Mouse (Mus musculus) neural tube, embryonic 11.5 days (tissue): Measurements from ENCODE around the gene Prdx5. TPM values are rescaled to one million over a fixed set of nuclear protein-coding genes. Genes with fewer than 3 reads are reported as not detected.
A peak's percentile ranks its signal among the peaks of the same experiment; 100 is the strongest.

Experiments
- ATAC-seq: fragments of 200-750 bp; cut with Nextera tagmentation; 2 replicates; pipeline ENCODE4 v1.8.0; 2017; ENCODE audit warnings: moderate number of reproducible peaks, mild to moderate bottlenecking, moderate TSS enrichment, moderate library complexity; ENCODE audit not compliant: insufficient read depth, low FRiP score, low TSS enrichment
- DNase-seq: peaks from one replicate; pipeline ENCODE4 v3.0.0-alpha.2; 2015; ENCODE audit warnings: low spot score
- H3K27ac ChIP-seq: fragments of 300-500 bp; sonication (generic); 2 replicates; pipeline ENCODE4 v1.5.1; 2014; ENCODE audit warnings: low read depth, mild to moderate bottlenecking, low read length
- H3K27me3 ChIP-seq: fragments of 300-500 bp; sonication (generic); 2 replicates; pipeline ENCODE4 v1.6.1; 2014; ENCODE audit warnings: mild to moderate bottlenecking, low read length, mixed read lengths; ENCODE audit not compliant: control insufficient read depth, insufficient read depth
- H3K36me3 ChIP-seq: fragments of 300-500 bp; sonication (generic); 2 replicates; pipeline ENCODE4 v1.6.1; 2014; ENCODE audit warnings: mild to moderate bottlenecking, low read length, moderate library complexity, mixed read lengths; ENCODE audit not compliant: control insufficient read depth, insufficient read depth
- H3K4me1 ChIP-seq: fragments of 300-500 bp; sonication (generic); 2 replicates; pipeline ENCODE4 v1.6.1; 2014; ENCODE audit warnings: low read length, mixed read lengths; ENCODE audit not compliant: control insufficient read depth, insufficient read depth
- H3K4me2 ChIP-seq: fragments of 300-500 bp; sonication (generic); 2 replicates; pipeline ENCODE4 v1.6.1; 2014; ENCODE audit warnings: low read depth, mild to moderate bottlenecking, moderate library complexity
- H3K4me3 ChIP-seq: fragments of 300-500 bp; sonication (generic); 2 replicates; pipeline ENCODE4 v1.5.1; 2014; ENCODE audit warnings: low read depth, low read length
- H3K9ac ChIP-seq: fragments of 300-500 bp; sonication (generic); 2 replicates; pipeline ENCODE4 v1.6.1; 2014; ENCODE audit warnings: mild to moderate bottlenecking, low read length
- H3K9me3 ChIP-seq: fragments of 300-500 bp; sonication (generic); 2 replicates; pipeline ENCODE4 v1.6.1; 2016; ENCODE audit warnings: low read length; ENCODE audit not compliant: control insufficient read depth
- WGBS: fragments of 180-500 bp; shearing (Covaris S2); extraction: QIAGEN DNeasy Blood & Tissue Kit; methylation state at CpG from one replicate; pipeline ENCODE4 v1.1.7; 2014; 5-methylcytosine and 5-hydroxymethylcytosine counted together
- polyA plus RNA-seq: library from polyadenylated mRNA; unstranded; fragments of >200 nt; fragmentation: Nextera tagmentation; extraction: Ambion mirVana; gene quantifications from 2 replicates; pipeline ENCODE4 v1.2.1, GENCODE M21; 2014

The Prdx5 gene
- polyA plus RNA-seq, 1 experiment from 2014 or later, result 110 TPM

GRCm38 (mm10) chr19:6932018-6932417 lies 22.1 kb upstream of the Prdx5 start:
- ATAC-seq (no peak), DNase-seq (no peak)
- Histone ChIP-seq H3K4me2 (no peak overlapping the region), H3K27ac (no peak overlapping the region), H3K9me3 (no peaks in the 10 kb centered on the region), H3K27me3 (peaks cover 75% of the 10 kb centered on the region), H3K4me3 (no peak overlapping the region), H3K9ac (no peak overlapping the region), H3K4me1 (peaks cover 10% of the 10 kb centered on the region), H3K36me3 (no peaks in the 10 kb centered on the region)
- WGBS, result 71% methylated on average over 1 of the region's 1 CpGs

DNA sequence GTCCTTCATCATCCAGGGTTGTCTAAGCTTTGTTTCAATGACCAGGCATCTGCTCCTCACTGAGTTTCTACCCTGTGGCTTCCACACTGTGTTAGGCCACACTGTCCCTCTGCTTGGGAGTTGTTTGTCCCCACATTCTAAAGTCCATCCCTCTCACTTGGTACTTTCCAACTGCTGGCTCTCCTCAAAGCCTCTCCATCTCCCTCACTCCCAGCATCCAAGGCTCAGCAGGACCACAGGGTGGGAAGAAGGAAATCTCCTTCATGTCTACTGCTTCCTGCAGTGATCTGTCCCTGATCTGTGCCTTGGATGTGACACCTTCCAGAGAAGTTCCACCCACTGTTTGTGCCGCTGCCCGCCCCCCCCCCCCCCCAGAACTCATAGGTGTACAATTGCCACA lies 21.1 kb upstream of the Prdx5 start:
- 0% methylated on average over 2 of the region's 2 CpGs for WGBS
- no peak for DNase-seq
- peaks cover 10% of the 10 kb centered on the region for H3K4me1 ChIP-seq
- ATAC-seq, result no peak
- H3K4me3 ChIP-seq, result no peak overlapping the region
- peaks cover 81% of the 10 kb centered on the region for H3K27me3 ChIP-seq
- H3K36me3 ChIP-seq, result no peaks in the 10 kb centered on the region
- no peak overlapping the region for H3K27ac ChIP-seq
- H3K4me2 ChIP-seq, result no peak overlapping the region
- no peaks in the 10 kb centered on the region for H3K9me3 ChIP-seq
- H3K9ac ChIP-seq, result no peak overlapping the region

- Histone ChIP-seq H3K36me3 (no peaks in the 10 kb centered on the region), H3K4me1 (peaks cover 4% of the 10 kb centered on the region; the same call in 1 of the 2 replicates), H3K4me3 (no peak overlapping the region), H3K4me2 (no peak overlapping the region), H3K27me3 (peaks cover 79% of the 10 kb centered on the region), H3K9ac (no peak overlapping the region), H3K27ac (no peak overlapping the region), H3K9me3 (no peaks in the 10 kb centered on the region)
- WGBS, result 11% methylated on average over 9 of the region's 9 CpGs
- DNase-seq, result no peak
- ATAC-seq, result no peak
These were observed 18.2 kb upstream of the Prdx5 start for GRCm38 (mm10) chr19:6928080-6928479.

DNA sequence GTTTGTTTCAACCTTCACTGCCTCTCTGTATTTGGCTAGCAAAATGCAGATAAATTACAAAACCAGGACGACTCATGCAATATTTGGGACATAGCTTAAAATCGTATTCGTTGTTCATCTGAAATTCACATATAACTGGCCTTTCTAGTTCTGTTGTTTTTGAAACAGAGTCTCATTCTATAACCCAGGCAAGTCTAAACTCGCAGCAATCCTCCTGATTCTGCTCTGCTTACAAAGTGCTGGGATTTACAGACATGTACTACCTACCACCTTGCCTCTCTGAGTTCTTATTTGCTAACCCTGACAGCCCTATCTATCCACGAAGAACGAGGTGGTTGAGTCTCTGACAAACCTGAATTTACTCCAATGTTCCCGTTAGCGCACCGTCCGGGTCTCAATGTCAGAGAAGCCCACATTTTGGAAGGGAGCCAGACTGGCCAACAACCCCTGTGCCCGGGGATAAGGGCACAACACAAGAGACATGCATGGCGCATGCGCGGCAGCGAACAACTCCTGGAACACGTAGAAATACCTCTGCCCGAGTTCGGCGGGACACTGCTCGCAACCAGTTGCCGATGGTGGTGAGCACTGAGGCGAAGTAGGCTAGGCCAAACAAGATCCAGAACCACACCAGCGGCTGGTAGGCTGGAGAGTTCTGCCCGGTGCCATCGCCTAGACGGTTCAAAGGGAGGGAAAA lies 16.8 kb upstream of the Prdx5 start:
- DNase-seq, result peak; percentile 58
- 11% methylated on average over 26 of the region's 26 CpGs for WGBS
- Histone ChIP-seq H3K4me2 (peak overlapping the region; percentile 27; the same call in 1 of the 2 replicates), H3K4me1 (peaks cover 7% of the 10 kb centered on the region; the same call in 1 of the 2 replicates), H3K9me3 (no peaks in the 10 kb centered on the region), H3K27ac (no peak overlapping the region), H3K9ac (no peak overlapping the region; the same call in 1 of the 2 replicates), H3K4me3 (peak overlapping the region; percentile 13), H3K27me3 (peaks cover 74% of the 10 kb centered on the region), H3K36me3 (no peaks in the 10 kb centered on the region)
- ATAC-seq, result no peak

GRCm38 (mm10) chr19:6925611-6926329 lies 15.9 kb upstream of the Prdx5 start:
- Histone ChIP-seq H3K4me2 (no peak overlapping the region), H3K27ac (no peak overlapping the region), H3K4me1 (peaks cover 7% of the 10 kb centered on the region), H3K9ac (no peak overlapping the region), H3K4me3 (peak overlapping the region; percentile 13; the same call in 1 of the 2 replicates), H3K36me3 (no peaks in the 10 kb centered on the region), H3K27me3 (peaks cover 66% of the 10 kb centered on the region), H3K9me3 (no peaks in the 10 kb centered on the region)
- ATAC-seq, result no peak
- 4% methylated on average over 40 of the region's 40 CpGs for WGBS
- no peak for DNase-seq

DNA sequence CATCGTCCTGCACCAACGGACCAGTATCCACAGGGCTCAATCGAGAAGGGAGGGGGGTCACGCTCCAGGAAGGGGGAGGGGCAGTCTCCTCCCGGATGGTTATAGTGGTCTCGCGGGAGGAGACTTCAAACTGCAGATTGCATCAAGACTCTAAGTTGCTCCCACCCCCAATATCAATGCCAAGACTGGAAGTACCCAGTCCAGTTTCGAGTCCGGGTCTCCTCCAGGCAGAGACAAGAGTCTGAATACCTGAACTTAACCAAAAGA lies 15.3 kb upstream of the Prdx5 start, which contains the start of gene Catsperz:
TSS of gene Catsperz (minus strand) at position 74 of the 267 bp plus-strand sequence.
- WGBS, result 4% methylated on average over 9 of the region's 9 CpGs
- Histone ChIP-seq H3K36me3 (no peaks in the 10 kb centered on the region), H3K4me3 (peak within 1 kb of the TSS; percentile 13; the same call in 1 of the 2 replicates), H3K27me3 (peaks cover 64% of the 10 kb centered on the region), H3K9me3 (no peaks in the 10 kb centered on the region), H3K4me1 (peaks cover 11% of the 10 kb centered on the region), H3K9ac (no peak within 1 kb of the TSS), H3K4me2 (peak within 1 kb of the TSS; percentile 10; the same call in 1 of the 2 replicates), H3K27ac (no peak within 1 kb of the TSS)
- DNase-seq (no peak), ATAC-seq (no peak)

DNA sequence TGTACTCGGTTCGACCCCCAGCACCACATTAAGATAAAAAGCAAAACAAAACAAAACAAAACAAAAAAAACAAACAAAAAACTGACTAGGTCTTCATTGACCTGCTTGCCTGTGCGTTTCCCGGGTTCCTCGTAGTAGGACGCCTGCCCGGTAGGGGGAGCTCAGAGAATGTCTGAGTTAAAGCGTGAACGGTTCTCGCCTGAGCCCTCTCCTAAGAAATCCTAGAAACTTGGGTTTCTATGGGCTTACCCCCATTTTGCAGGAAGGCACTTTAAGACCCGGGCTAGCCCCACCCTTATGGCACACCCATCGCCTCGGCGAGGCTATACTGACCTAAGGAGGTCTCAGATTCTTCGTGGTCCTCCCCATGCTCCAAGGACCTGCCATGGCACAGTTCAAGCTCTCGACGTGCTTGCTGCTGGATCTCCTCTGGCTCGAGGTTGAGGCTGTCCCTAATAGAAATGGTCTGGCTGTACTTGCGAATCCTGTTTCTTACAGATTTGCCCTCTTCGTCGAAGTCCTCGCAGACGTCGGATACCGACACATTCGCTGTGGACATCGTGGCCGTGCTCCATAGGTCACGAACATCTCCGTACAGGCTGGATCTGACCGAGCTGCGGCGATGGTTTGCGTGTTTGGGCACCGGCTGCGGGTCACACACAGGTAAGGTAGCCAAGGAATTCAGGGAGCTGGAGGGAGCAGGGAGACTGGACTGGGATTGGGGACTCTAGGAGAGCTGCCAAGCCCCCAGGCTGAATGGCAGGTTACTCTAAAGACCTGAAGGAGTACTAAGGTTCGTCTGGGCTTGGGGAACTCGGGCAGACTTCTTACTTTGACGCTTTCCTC lies 14.8 kb upstream of the Prdx5 start:
- Histone ChIP-seq H3K27ac (no peak overlapping the region), H3K9ac (no peak overlapping the region), H3K27me3 (peaks cover 61% of the 10 kb centered on the region), H3K4me3 (0 out of 2 replicates have a peak overlapping the region, but pooled peaks have one; percentile 1), H3K9me3 (no peaks in the 10 kb centered on the region), H3K36me3 (no peaks in the 10 kb centered on the region), H3K4me2 (peak overlapping the region; percentile 10; the same call in 1 of the 2 replicates), H3K4me1 (peaks cover 16% of the 10 kb centered on the region)
- DNase-seq (peak; percentile 74), ATAC-seq (no peak)
- 2% methylated on average over 39 of the region's 39 CpGs for WGBS

DNA sequence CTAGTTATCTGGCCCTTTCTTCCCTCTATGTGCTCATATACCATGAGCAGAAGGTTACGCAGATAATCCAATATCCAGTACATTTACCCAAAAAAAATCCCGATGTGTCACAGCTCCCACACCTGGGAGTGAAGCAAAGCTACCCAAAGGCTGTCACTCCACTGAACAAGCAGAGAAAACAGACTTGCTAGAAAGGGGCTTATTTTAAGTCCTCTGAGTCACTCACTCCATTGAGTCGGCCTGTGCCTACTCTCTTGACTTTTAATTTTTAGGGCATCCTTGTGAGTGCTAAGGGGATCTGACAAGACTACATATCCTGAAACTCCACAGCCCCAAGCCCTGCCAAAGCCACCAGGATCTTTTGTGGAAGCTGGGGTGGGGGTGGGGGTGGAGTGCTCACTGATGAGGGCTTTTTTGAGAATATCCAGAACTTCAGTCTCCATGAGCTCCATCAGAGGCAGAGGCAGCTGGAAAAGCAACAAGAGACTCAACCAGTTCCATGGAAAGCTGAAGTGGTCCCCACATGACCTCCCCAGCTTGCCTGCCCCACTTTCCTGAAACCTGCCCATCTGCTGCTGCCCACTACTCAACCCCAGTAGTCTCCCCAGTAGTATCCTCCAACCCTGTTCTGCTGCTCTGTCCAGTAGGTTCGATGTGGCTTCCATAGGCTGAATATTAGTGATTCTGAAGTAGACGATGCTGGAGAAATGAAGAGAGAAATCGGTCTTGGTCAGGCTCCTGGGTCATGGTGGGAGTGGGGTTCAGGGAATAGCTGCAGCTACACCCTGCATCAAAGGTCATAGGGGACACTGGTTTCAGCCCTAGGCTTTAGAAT lies 13.2 kb upstream of the Prdx5 start:
- peaks cover 57% of the 10 kb centered on the region for H3K27me3 ChIP-seq
- H3K4me3 ChIP-seq, result no peak overlapping the region
- WGBS, result 59% methylated on average over 6 of the region's 6 CpGs
- DNase-seq (no peak), ATAC-seq (no peak)
- H3K9ac ChIP-seq, result no peak overlapping the region
- no peak overlapping the region for H3K27ac ChIP-seq
- no peak overlapping the region; the same call in 1 of the 2 replicates for H3K4me2 ChIP-seq
- H3K4me1 ChIP-seq, result peaks cover 16% of the 10 kb centered on the region
- no peaks in the 10 kb centered on the region for H3K36me3 ChIP-seq
- no peaks in the 10 kb centered on the region for H3K9me3 ChIP-seq
